16 mouse cellular contexts compared by ENCODE assay signal in genomic region chr6:108684430-108684829, GRCm38 (mm10). TPM values are rescaled to one million over a fixed set of nuclear protein-coding genes. Genes with fewer than 3 reads are reported as not detected.
DNase-seq lines count a peak whose midpoint lies in the region; ATAC-seq and TF ChIP-seq lines count a peak whose summit lies in the region.
"Had no signal": no experiment of that assay in that cellular context is flagged by ENCODE, and none has a peak within 500 bp of the region (broad histone marks: within the 10 kb centered on the region; RNA-seq: fewer than 3 reads in every experiment).

No protein-coding gene starts in this region.

- H3K4me2 ChIP-seq in myocyte (ENCODE audit: low read depth): no peak overlapping the region
- no peak overlapping the region for H3K4me2 ChIP-seq in forebrain, embryonic 12.5 days
- H3K4me2 ChIP-seq: embryonic facial prominence, embryonic 12.5 days had no signal

- no peaks in the 10 kb centered on the region for H3K9me3 ChIP-seq in forebrain, embryonic 12.5 days
- H3K9me3 ChIP-seq: embryonic facial prominence, embryonic 10.5 days; embryonic facial prominence, embryonic 12.5 days had no signal

- no peak overlapping the region for H3K4me3 ChIP-seq in myocyte
- no peak overlapping the region for H3K4me3 ChIP-seq in forebrain, embryonic 12.5 days (replicated peaks)
- H3K4me3 ChIP-seq: embryonic facial prominence, embryonic 10.5 days; embryonic facial prominence, embryonic 12.5 days had no signal

- no peaks in the 10 kb centered on the region for H3K36me3 ChIP-seq in myocyte (ENCODE audit: control insufficient read depth, insufficient read depth)
- no peaks in the 10 kb centered on the region for H3K36me3 ChIP-seq in forebrain, embryonic 12.5 days (replicated peaks)
- H3K36me3 ChIP-seq: embryonic facial prominence, embryonic 10.5 days; embryonic facial prominence, embryonic 12.5 days had no signal

- H3K27me3 ChIP-seq in myocyte (ENCODE audit: control insufficient read depth, insufficient read depth, insufficient read length): no peaks in the 10 kb centered on the region
- no peaks in the 10 kb centered on the region for H3K27me3 ChIP-seq in forebrain, embryonic 12.5 days
- H3K27me3 ChIP-seq: embryonic facial prominence, embryonic 12.5 days had no signal

- H3K4me1 ChIP-seq in forebrain, embryonic 12.5 days: no peaks in the 10 kb centered on the region; the same call in 1 of the 2 replicates
- H3K4me1 ChIP-seq: embryonic facial prominence, embryonic 10.5 days; embryonic facial prominence, embryonic 12.5 days had no signal

- WGBS in forebrain, embryonic 12.5 days: 82% methylated on average over 5 of the region's 5 CpGs

- ATAC-seq in forebrain, embryonic 12.5 days (ENCODE audit: low FRiP score): no peak
- ATAC-seq: forebrain, embryonic 14.5 days; forebrain, embryonic 16.5 days had no signal

- no peaks in the 10 kb centered on the region for H3K79me2 ChIP-seq in myocyte (ENCODE audit: control insufficient read depth, insufficient read depth)

- TF ChIP-seq POLR2A in myocyte (IDR thresholded peaks at IDR 0.05; ENCODE audit: insufficient read length, low read depth): no peak

- H3K27ac ChIP-seq in forebrain, embryonic 12.5 days: no peak overlapping the region
- H3K27ac ChIP-seq: embryonic facial prominence, embryonic 10.5 days; embryonic facial prominence, embryonic 12.5 days had no signal

- H3ac ChIP-seq in myocyte (ENCODE audit: control insufficient read depth, insufficient read length): no peak overlapping the region

- DNase-seq in adrenal gland, adult 2 months: peak; percentile 56
- no peak for DNase-seq in adrenal gland, adult 8-10 months
- peak; percentile 26 for DNase-seq in adipocyte (ENCODE audit: low spot score)
- DNase-seq: adrenal gland, postnatal 10 days; adrenal gland, postnatal 36 days; cerebellum, adult 11-12 months; cerebellum, adult 2 months; cerebellum, adult 9-10 months; cerebellum, postnatal 10 days; cerebellum, postnatal 25 days had no signal

- H3K9ac ChIP-seq in forebrain, embryonic 12.5 days: no peak overlapping the region
- H3K9ac ChIP-seq: embryonic facial prominence, embryonic 12.5 days had no signal

TF ChIP-seq in myocyte, 11 proteins besides CTCF, POLR2A, EP300 and RAD21:
- TF ChIP-seq MYOG (IDR thresholded peaks at IDR 0.05; ENCODE audit: control insufficient read depth in 1 of 3, insufficient read depth in 1 of 3, insufficient read length in 2 of 3, low read depth in 2 of 3) (peak in 2 of 3 experiments; percentile 68 to 70), SRF (IDR thresholded peaks at IDR 0.05; ENCODE audit: control insufficient read depth, insufficient read length, low read depth) (no peak), MYOD1 (IDR thresholded peaks at IDR 0.05; ENCODE audit: control insufficient read depth in 1 of 3, insufficient read length in 2 of 3, low read depth in 2 of 3) (peak; percentile 58 to 82 (median 70))

RNA-seq across cellular contexts. Expression of gene Bhlhe40, which starts 24.0 kb away (rescaled TPM):
- 10 to 100 TPM; 61.4 to 91.7 TPM for total RNA-seq in adrenal gland, adult 2 months (2021)
- polyA plus RNA-seq in adrenal gland, adult 2 months (2012; rRNA removed): 26.4 and 50.5 TPM in 2 replicates
- 10 to 100 TPM; 51.3 to 72.1 (median 68.6) TPM for total RNA-seq in adrenal gland, adult 8-10 months (2022)
- 120 TPM for polyA plus RNA-seq in myocyte (2012; fragmentation: generic; extraction: Trizol)
- polyA plus RNA-seq in forebrain, embryonic 12.5 days (2016; fragmentation: Nextera tagmentation; extraction: Ambion mirVana): 7.8 and 9.9 TPM in 2 replicates
